Mouse (Mus musculus): ENCODE data around the gene Cdkn2aipnl.

Gene Cdkn2aipnl

DNA sequence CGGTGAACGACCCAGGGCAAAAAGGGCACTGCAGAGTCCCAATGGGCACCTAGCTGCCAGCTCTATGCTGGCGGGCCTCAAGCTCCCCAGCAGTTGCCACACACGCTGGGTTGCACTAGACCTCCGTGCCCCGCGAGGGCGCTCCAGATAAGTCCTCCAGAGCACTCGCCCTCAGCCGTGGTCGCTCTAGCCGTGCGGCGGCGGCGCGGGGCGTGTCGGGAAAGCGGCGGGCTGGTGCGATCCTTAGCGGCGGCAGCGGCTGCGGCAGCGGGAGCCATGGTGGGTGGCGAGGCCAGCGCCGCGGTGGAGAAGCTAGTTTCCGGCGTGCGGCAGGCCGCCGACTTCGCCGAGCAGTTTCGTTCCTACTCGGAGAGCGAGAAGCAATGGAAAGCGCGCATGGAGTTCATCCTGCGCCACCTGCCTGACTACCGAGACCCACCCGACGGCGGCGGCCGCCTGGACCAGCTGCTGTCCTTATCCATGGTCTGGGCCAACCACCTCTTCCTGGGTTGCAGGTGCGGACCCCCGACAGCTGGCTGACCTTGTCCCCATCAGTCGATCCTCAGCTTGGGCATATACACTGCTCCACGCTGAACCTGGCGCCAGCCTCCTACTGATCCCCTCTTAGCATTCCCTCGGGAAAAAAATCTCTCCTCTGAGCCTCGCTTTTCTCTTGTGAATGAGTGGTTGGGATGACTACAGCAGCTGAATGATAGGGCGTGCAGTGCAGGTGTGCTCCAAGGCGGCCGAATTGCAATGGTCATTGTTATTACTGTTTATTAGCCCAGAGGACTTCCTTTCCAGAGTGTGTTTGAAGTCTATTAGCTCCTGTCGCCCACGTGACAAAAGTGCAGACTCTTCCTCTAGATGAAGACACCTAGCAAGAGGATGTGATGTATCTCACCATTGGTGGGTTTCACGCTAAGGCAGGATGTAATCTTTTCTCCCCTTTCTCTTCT lies at the start of gene Cdkn2aipnl:
Cdkn2aipnl (plus strand) TSS at position 219 of the 959 bp plus-strand sequence.
- peak; percentile 97 to 98 for DNase-seq

GRCm38 (mm10) chr11:51917951-51918350 lies 49.5 kb upstream of the Cdkn2aipnl start:
- DNase-seq = no peak

GRCm38 (mm10) chr11:51918576-51918975 lies 48.9 kb upstream of the Cdkn2aipnl start:
- no peak for DNase-seq

DNA sequence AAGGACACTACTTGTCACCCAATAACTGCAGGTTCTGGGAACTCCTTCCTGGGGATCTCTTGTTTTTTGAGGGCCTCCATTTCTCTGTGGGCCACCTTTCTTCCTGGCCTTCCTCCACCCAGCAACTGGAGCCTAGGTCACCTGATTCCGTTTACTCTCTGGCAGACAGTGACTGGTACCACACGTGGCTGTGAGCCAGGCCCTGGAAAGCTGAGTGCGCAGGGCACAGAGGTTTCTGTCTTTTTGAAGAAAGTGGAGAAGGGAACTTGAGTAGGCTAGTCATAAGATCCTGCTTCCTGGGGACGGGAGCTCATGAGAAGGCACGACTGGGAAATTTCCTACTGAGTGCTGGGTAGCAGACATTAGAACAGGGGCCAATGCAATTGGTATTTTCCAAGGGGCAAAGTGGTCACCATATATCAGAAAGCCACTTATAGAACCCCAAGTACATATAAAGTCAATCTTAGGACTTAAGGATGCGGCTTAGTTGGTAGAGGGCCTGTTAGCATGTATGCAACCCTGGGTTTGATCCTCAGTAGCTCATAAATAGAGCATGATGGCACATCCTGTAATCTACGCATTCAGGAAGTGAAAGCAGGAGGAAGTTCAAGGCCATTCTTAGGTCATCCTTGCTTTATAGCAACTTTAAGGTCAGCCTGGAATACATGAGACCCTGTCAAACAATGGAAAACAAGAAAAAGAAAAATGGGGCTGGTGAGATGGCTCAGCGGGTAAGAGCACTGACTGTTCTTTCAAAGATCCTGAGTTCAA lies 45.9 kb upstream of the Cdkn2aipnl start:
- peak in 1 of 2 experiments; percentile 22 for DNase-seq

- no peak for DNase-seq
Observed at GRCm38 (mm10) chr11:51922421-51922841, 45.0 kb upstream of the Cdkn2aipnl start.

GRCm38 (mm10) chr11:51925595-51925994 lies 41.9 kb upstream of the Cdkn2aipnl start:
- DNase-seq = no peak

DNA sequence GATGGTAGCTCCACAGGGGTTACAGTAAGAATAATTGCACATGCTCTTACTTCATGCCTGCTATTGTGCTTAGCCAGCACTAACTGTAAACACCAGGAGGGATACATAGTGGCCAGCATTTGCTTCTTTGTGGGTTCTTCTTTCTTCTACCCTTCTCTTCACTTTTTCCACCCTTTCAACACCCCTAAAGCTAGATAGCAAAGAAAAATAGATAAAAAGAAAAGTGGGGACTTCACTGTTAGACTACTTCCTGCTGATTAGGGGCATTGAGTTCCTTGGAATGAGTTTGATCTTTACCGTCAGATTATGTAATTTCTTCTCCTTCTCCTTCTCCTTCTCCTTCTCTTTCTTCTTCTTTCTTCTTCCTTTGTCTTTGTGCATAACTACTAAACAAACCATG lies 41.1 kb upstream of the Cdkn2aipnl start:
- no peak for DNase-seq

DNA sequence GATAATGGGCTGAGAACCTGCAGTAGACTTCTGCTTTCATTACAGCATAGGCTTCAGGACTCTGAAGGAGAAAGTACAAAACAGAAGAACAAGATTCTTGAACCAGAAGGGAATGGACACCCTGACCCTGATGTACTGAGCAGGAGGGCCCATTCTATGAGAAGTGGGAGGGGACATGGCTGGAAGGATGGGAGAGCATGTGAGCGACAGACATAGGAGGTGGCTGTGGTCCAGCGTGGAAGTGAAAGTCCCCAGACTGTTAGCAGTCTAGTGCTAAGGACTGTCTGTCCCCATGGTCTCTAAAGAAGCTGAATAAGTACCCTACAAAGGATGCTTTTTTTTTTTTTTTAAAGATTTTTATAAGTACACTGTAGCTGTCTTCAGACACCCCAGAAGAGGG lies 40.4 kb upstream of the Cdkn2aipnl start:
- DNase-seq = no peak

DNA sequence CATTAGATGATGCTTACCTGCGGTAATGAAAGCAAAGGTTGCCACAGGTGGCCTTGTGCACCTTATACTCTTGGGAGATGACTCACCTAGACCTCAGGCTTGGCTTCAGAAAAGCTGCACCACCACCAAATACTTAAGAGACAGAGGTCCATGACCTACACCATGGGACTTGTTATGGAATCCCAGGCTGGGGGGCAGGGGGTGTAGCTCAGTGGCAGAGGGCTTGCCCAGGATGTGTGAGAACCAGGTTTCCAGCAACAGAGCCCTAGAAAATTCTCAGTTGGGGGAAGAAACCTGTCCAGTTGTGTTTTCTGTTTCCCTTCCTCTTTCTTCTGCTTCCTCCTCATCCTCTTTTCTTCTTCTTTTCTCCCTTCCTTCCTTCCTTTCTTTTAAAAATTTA lies 36.3 kb upstream of the Cdkn2aipnl start:
- DNase-seq = no peak

DNA sequence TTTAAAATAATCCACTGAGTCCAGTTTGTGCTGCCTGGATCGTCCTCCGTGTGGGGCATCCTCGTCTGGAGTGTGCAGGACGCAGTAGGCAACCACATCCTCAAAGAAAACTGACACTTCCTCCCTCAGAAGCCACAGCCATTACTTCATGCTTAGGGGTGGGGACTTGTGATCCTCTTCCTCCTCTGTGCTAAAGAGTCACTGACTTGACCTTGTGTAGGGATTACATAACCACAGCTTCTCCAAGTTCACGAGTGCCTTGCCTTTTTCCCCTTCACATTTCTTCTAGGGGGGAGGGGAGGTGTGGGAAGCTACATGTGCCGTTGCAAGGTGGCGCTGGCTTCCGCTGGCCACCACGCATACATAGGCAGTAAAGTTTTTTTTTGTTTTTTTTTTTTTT lies 35.7 kb upstream of the Cdkn2aipnl start:
- no peak for DNase-seq

GRCm38 (mm10) chr11:51934230-51934629 lies 33.2 kb upstream of the Cdkn2aipnl start:
- DNase-seq = no peak

DNA sequence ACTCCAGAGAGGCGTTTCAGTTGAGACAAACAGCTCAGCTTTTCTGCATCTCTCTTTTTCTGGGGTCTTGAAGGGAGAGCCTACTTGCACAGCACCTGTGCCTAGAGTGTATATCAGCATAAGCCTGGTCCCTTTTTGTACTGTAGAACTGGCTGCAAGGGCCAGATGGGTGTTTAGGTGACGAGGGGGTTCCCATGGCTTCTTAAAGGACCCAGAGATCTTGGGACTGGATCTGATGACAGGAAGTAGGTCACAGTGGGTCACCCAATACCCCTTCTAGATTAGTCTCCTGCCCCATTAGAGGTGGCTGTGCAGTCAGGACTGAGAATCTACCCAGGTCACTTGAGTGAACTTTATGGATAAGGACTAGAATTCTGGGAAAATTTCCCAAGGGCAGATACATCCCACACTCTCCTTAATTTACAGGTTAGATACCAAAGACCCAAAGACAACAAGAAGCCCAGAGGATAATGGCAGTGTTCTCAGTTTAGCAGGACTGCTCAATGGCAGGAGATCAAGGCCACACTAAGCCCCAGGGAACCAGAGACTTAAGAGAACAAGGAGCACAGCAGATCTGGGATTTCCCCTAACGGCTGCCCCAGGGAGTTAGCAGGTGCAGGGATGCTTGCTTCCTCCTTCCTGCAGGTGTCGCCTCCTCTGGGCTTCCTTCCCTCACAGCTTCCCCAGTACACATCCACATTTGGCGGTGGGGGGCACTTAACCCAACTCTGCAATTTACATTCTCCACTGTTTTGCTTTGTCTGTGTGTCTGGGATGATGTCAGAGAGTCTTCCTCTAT lies 31.6 kb upstream of the Cdkn2aipnl start:
- DNase-seq = no peak

DNA sequence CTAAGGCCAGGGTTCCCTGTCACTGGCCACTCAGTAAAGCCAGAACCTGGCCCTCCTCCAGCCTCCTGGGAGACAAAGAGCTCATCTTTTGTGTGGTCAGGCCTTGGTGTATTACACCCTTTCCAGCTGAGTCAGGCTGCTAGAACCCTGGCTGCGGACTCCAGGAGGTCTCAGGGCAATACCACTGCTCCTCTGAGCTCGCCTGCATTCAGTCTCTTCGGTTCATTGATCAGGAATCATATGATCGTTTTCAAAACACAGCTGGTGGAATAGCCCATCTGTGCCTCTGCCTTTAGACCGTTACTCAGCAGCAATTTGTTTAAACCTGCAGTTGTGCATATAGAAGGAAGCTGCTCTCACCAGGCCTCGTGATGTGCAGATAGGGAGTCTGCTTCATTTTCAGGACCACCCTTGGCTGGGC lies 30.1 kb upstream of the Cdkn2aipnl start:
- peak in 1 of 2 experiments; percentile 24 for DNase-seq

DNA sequence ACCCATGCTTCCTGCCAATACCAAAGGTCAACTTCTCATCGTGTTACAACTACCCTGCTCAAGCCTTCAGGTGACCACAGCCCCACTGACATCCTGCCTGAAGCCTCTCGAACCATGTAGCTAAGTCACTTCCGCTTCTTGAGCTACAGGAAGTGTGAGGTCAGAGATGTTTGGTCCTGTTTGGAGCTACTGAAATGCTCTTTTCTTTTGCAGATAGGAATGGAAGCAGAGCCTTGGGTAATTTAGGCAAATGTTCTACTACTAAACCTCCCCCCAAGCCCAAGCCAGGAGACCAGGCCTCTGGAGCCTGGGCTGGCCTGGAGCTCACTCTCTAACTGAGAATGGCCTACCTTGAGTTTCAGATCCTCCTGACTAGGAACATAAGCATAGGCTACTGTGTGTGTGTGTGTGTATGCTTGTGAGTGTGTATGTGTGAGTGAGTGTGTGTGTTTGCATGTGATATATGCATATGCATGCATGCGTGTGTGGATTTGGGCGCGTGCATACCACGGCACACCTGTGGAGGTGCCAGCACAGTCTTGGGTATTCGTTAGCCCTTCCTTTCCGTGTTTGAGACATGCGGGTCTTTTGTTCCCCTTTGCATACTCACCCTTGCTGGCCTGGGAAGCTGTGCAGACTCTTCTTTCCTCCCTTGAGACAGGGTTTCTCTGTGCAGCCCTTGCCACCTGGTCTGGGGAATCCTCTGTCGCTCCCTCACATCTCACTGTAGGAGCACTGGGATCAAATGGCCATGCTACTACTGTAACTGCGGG lies 28.5 kb upstream of the Cdkn2aipnl start:
- no peak for DNase-seq

DNA sequence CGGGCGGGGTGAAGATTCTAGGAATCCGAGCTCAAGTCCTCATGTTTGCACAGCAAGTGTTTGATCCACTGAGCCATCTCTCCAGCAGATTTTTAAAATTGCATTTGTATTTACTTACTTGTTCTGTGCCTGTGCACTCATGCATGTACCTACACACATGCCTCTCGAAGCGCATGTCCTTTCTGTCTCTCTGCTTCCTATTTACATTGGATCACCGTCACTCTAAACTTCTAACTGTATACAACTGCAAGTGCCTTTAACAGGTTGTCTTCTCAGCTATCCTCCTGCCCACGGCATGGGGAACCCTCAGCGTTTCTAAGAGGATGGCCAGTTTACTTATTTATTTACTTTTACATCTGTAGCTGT lies 27.9 kb upstream of the Cdkn2aipnl start:
- no peak for DNase-seq

GRCm38 (mm10) chr11:51940511-51940955 lies 26.9 kb upstream of the Cdkn2aipnl start:
- DNase-seq = peak in 1 of 2 experiments; percentile 10

GRCm38 (mm10) chr11:51942602-51943499 lies 24.6 kb upstream of the Cdkn2aipnl start:
- peak; percentile 61 to 68 for DNase-seq

GRCm38 (mm10) chr11:51943500-51943841 lies 24.0 kb upstream of the Cdkn2aipnl start:
- DNase-seq = peak in 1 of 2 experiments; percentile 14

- no peak for DNase-seq
Observed at GRCm38 (mm10) chr11:51944239-51944638, 23.2 kb upstream of the Cdkn2aipnl start.

DNA sequence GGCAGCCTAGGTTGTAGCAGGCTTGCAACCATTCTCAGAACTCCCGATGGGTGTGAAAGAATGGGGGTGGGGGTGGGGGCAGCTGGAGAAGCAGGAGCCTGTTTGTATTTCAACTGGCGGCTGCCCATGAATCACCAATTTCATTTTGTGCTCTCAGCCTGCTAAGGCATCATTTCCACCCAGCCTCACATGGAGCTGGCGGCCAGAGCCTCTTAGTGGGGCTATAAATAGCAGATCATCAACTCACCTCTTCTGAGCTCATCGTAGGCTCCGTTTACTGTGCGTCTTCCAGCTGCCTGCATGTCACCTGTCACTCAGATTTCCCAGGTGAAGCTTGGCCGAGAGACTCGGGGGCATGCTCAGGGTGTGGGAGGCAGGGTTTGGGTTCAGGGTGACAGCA lies 21.9 kb upstream of the Cdkn2aipnl start:
- DNase-seq = peak; percentile 56 to 69

DNA sequence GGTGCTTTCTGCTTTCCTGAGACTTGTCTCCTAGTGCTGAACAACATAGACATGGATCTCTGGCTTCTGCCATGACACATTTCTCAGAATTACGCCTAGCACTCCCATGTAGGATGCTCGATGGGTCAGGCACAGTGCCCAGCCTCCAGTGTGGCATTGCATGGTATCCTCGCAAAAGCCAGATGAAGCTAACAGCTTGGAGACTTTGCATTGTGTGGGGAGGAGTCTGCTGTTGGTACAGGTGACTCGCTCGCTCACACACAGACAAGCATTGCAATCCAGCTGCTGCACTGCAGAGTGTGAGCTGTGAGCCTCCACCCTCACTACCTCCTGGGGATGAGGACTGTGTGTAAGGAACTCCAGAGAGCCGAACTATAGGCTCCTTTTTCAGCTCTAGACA lies 21.3 kb upstream of the Cdkn2aipnl start:
- DNase-seq = peak; percentile 39 to 44
